Mouse (Mus musculus) bone marrow macrophage, adult 2 months (primary cell): ENCODE measurements around the gene Nt5dc2. TPM values are rescaled to one million over a fixed set of nuclear protein-coding genes. Genes with fewer than 3 reads are reported as not detected.

Experiments
- H3K27ac ChIP-seq: 2 replicates; pipeline ENCODE4 v1.5.1; 2012; ENCODE audit warnings: low read depth, low read length; ENCODE audit not compliant: insufficient read depth
- H3K4me1 ChIP-seq: 2 replicates; pipeline ENCODE4 v1.6.1; 2012; ENCODE audit warnings: low read length; ENCODE audit not compliant: control insufficient read depth, insufficient read depth
- H3K4me3 ChIP-seq: 2 replicates; pipeline ENCODE4 v1.5.1; 2012; ENCODE audit warnings: mild to moderate bottlenecking, low read length, moderate library complexity; ENCODE audit not compliant: insufficient read depth
- CTCF ChIP-seq: IDR thresholded peaks from 2 replicates; pipeline ENCODE4 v1.5.1; 2012; ENCODE audit warnings: low read depth, mild to moderate bottlenecking, low read length, moderate library complexity
- POLR2A ChIP-seq: IDR thresholded peaks from 2 replicates; pipeline ENCODE4 v1.6.1; 2012; ENCODE audit warnings: mild to moderate bottlenecking, low read depth, low read length, borderline replicate concordance
- polyA plus RNA-seq: library from polyadenylated mRNA; stranded (reverse); fragments of >200 nt; gene quantifications from 2 replicates; pipeline ENCODE4 v1.2.4, GENCODE M21; 2012; ENCODE audit not compliant: missing spikeins, insufficient read depth, insufficient read length

The Nt5dc2 gene
- polyA plus RNA-seq, 1 experiment: 135 TPM

GRCm38 (mm10) chr14:31179677-31180365, 49.0 kb downstream of the Nt5dc2 start:
- Histone ChIP-seq H3K27ac (no peak overlapping the region), H3K4me1 (peaks cover 39% of the 10 kb centered on the region), H3K4me3 (no peak overlapping the region)
- TF ChIP-seq POLR2A (no peak), CTCF (no peak)

- TF ChIP-seq CTCF (no peak), POLR2A (no peak)
- Histone ChIP-seq H3K4me1 (peaks cover 50% of the 10 kb centered on the region), H3K27ac (peak overlapping the region; percentile 93), H3K4me3 (no peak overlapping the region)
Measured at GRCm38 (mm10) chr14:31181512-31181911, 50.7 kb downstream of the Nt5dc2 start.

GRCm38 (mm10) chr14:31182786-31183290, 52.0 kb downstream of the Nt5dc2 start:
- peaks cover 63% of the 10 kb centered on the region for H3K4me1 ChIP-seq
- H3K27ac ChIP-seq: peak overlapping the region; percentile 93
- TF ChIP-seq CTCF: no peak
- TF ChIP-seq POLR2A: no peak
- H3K4me3 ChIP-seq: no peak overlapping the region

DNA sequence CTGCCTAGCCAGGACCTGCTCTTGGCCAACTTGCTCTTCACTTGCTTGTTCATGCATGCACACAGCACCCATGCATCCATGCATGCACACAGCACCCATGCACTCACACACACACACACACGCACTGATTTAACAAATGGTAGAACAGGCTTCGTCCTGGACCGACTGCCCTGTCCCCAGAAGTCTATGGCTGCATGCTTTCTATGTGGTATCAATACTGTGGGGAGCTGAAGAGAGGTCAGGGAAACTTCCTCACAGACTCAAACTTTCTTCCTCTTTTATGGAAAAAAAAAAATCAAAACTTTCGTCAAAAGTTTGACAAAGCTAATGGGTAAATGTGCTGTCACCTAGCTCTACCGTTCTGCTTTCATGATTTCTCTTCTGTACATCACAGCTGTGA, 52.7 kb downstream of the Nt5dc2 start:
- TF ChIP-seq POLR2A: no peak
- TF ChIP-seq CTCF: no peak
- Histone ChIP-seq H3K4me1 (peaks cover 69% of the 10 kb centered on the region), H3K27ac (peak overlapping the region; percentile 93), H3K4me3 (no peak overlapping the region)

DNA sequence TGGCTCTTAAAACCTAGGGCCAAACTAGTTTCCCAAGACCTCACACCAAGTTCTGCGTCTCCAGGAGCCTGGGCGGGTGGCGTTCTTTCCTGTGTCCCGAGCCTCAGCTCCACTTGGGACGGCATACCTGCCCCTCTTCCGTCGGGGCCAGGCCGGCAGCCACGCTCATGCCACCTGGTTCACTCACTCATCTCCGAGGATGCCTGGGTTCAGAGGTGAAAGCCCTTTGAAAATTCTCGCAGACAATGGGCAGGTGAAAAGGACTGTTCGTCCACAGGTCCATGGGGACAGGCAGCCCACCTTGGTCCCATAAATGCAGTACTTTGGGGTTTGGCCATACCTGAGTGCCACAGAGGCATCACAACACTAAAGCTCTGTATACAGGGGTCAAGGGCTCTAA, 53.3 kb downstream of the Nt5dc2 start:
- Histone ChIP-seq H3K4me3 (no peak overlapping the region), H3K27ac (peak overlapping the region; percentile 93), H3K4me1 (peaks cover 73% of the 10 kb centered on the region)
- TF ChIP-seq CTCF (no peak), POLR2A (no peak)

DNA sequence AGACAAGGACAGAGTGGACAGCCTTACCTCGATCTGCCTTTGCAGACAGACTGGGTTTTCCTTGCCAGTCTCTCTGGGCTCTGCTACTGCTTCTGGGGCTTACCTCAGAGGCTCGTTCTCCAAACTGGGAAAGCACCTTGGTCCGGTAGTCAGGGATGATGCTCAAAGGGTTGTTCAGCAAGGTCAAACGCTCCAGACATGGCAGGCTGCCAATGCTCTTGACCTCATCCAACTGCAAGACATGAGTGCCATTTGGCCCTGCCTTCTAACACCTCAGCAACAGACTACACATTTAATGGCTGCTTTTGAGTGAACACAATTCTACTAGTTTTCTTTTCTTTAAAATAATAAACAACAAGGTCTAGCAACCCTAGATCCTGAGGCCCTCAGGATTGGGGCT, 55.8 kb downstream of the Nt5dc2 start:
- TF ChIP-seq POLR2A (no peak), CTCF (no peak)
- peak overlapping the region; percentile 98 for H3K27ac ChIP-seq
- H3K4me3 ChIP-seq: no peak overlapping the region
- H3K4me1 ChIP-seq: peaks cover 90% of the 10 kb centered on the region

Other genes with a start within 250 kb of the Nt5dc2 start
- not detected in 2 replicates for gene Itih4, start 244.6 kb upstream of the Nt5dc2 start, polyA plus RNA-seq
- gene Itih3, start 207.3 kb upstream of the Nt5dc2 start, polyA plus RNA-seq: not detected in 2 replicates
- gene Itih1, start 187.8 kb upstream of the Nt5dc2 start, polyA plus RNA-seq: not detected in 2 replicates
- 6.1 and 6.3 TPM in 2 replicates for gene Nek4, start 179.7 kb upstream of the Nt5dc2 start, polyA plus RNA-seq
- 62.2 and 65.6 TPM in 2 replicates for gene Glt8d1, start 129.7 kb upstream of the Nt5dc2 start, polyA plus RNA-seq
- gene Spcs1, start 129.4 kb upstream of the Nt5dc2 start, polyA plus RNA-seq: 231 and 244 TPM in 2 replicates
- 33.7 and 34.4 TPM in 2 replicates for gene Pbrm1, start 111.9 kb upstream of the Nt5dc2 start, polyA plus RNA-seq
- 25.4 and 26.5 TPM in 2 replicates for gene Gnl3, start 111.9 kb upstream of the Nt5dc2 start, polyA plus RNA-seq
- 90.6 and 95.8 TPM in 2 replicates for gene Smim4, start 2.1 kb upstream of the Nt5dc2 start, polyA plus RNA-seq
- 1,445 and 1,606 TPM in 2 replicates for gene Stab1, start 37.6 kb downstream of the Nt5dc2 start, polyA plus RNA-seq
- gene Tnnc1, start 77.3 kb downstream of the Nt5dc2 start, polyA plus RNA-seq: 4.0 and 4.1 TPM in 2 replicates
- 366 and 398 TPM in 2 replicates for gene Nisch, start 85.9 kb downstream of the Nt5dc2 start, polyA plus RNA-seq
- gene Sema3g, start 86.8 kb downstream of the Nt5dc2 start, polyA plus RNA-seq: not detected in 2 replicates
- 10.5 and 13.2 TPM in 2 replicates for gene Phf7, start 120.3 kb downstream of the Nt5dc2 start, polyA plus RNA-seq
- 31.2 and 33.1 TPM in 2 replicates for gene Bap1, start 120.4 kb downstream of the Nt5dc2 start, polyA plus RNA-seq
- gene Dnah1, start 192.8 kb downstream of the Nt5dc2 start, polyA plus RNA-seq: not detected in 2 replicates
- gene Capn7, start 205.6 kb downstream of the Nt5dc2 start, polyA plus RNA-seq: 37.5 and 39.7 TPM in 2 replicates